Mouse (Mus musculus): ENCODE measurements around the gene Olfr875. TPM values are rescaled to one million over a fixed set of nuclear protein-coding genes. Genes with fewer than 3 reads are reported as not detected.

Gene Olfr875
- polyA plus RNA-seq, 1 experiment from 2014 or later: not detected

Other genes with a start within 250 kb of the Olfr875 start
- 33.1 and 35.7 TPM in 2 replicates for gene Esam, start 243.8 kb upstream of the Olfr875 start, polyA plus RNA-seq (2014; fragmentation: Nextera tagmentation; extraction: Ambion mirVana)
- gene Vsig2, start 232.6 kb upstream of the Olfr875 start, polyA plus RNA-seq (2014; fragmentation: Nextera tagmentation; extraction: Ambion mirVana): 0.38 TPM in 1 of 2 replicates, not detected in the other
- gene Nrgn, start 219.0 kb upstream of the Olfr875 start, polyA plus RNA-seq (2014; fragmentation: Nextera tagmentation; extraction: Ambion mirVana): 2.3 and 2.5 TPM in 2 replicates
- 9.0 and 9.6 TPM in 2 replicates for gene Siae, start 216.2 kb upstream of the Olfr875 start, polyA plus RNA-seq (2014; fragmentation: Nextera tagmentation; extraction: Ambion mirVana)
- gene Spa17, start 158.1 kb upstream of the Olfr875 start, polyA plus RNA-seq (2014; fragmentation: Nextera tagmentation; extraction: Ambion mirVana): 13.3 and 16.0 TPM in 2 replicates
- gene Tbrg1, start 114.5 kb upstream of the Olfr875 start, polyA plus RNA-seq (2014; fragmentation: Nextera tagmentation; extraction: Ambion mirVana): 135 and 142 TPM in 2 replicates
- gene Panx3, start 102.6 kb upstream of the Olfr875 start, polyA plus RNA-seq (2014; fragmentation: Nextera tagmentation; extraction: Ambion mirVana): not detected in 2 replicates
- not detected in 2 replicates for gene Olfr160, start 55.6 kb upstream of the Olfr875 start, polyA plus RNA-seq (2014; fragmentation: Nextera tagmentation; extraction: Ambion mirVana)
- gene Olfr874, start 26.8 kb upstream of the Olfr875 start, polyA plus RNA-seq (2014; fragmentation: Nextera tagmentation; extraction: Ambion mirVana): not detected in 2 replicates
- gene Olfr876, start 31.2 kb downstream of the Olfr875 start, polyA plus RNA-seq (2014; fragmentation: Nextera tagmentation; extraction: Ambion mirVana): not detected in 2 replicates
- not detected in 2 replicates for gene Olfr877, start 82.4 kb downstream of the Olfr875 start, polyA plus RNA-seq (2014; fragmentation: Nextera tagmentation; extraction: Ambion mirVana)
- gene Olfr145, start 124.9 kb downstream of the Olfr875 start, polyA plus RNA-seq (2014; fragmentation: Nextera tagmentation; extraction: Ambion mirVana): not detected in 2 replicates
- not detected in 2 replicates for gene Olfr878, start 146.0 kb downstream of the Olfr875 start, polyA plus RNA-seq (2014; fragmentation: Nextera tagmentation; extraction: Ambion mirVana)
- not detected in 2 replicates for gene Olfr881, start 220.0 kb downstream of the Olfr875 start, polyA plus RNA-seq (2014; fragmentation: Nextera tagmentation; extraction: Ambion mirVana)

Measured in neural tube, embryonic 11.5 days (tissue).